31 mouse cellular contexts compared by ENCODE assay signal in genomic region chr14:110679741-110680140, GRCm38 (mm10).
"Had no signal": no experiment of that assay in that cellular context is flagged by ENCODE, and none has a peak within 500 bp of the region (broad histone marks: within the 10 kb centered on the region; RNA-seq: fewer than 3 reads in every experiment).

No protein-coding gene starts in this region.

- H3K9ac ChIP-seq: limb, embryonic 12.5 days; limb, embryonic 13.5 days; limb, embryonic 15.5 days; liver, embryonic 12.5 days; liver, embryonic 13.5 days; liver, embryonic 14.5 days; liver, embryonic 15.5 days; liver, postnatal 0 days; lung, embryonic 14.5 days; lung, embryonic 15.5 days; midbrain, embryonic 12.5 days; midbrain, embryonic 13.5 days; midbrain, embryonic 15.5 days had no signal

- H3K36me3 ChIP-seq: limb, embryonic 10.5 days; limb, embryonic 12.5 days; limb, embryonic 13.5 days; limb, embryonic 15.5 days; liver, embryonic 12.5 days; liver, embryonic 13.5 days; liver, embryonic 15.5 days; lung, embryonic 15.5 days; midbrain, embryonic 10.5 days; midbrain, embryonic 12.5 days; midbrain, embryonic 13.5 days; midbrain, embryonic 15.5 days had no signal

- ATAC-seq: liver, embryonic 12.5 days; liver, postnatal 0 days; lung, postnatal 0 days; midbrain, embryonic 13.5 days; midbrain, embryonic 15.5 days; midbrain, embryonic 16.5 days had no signal

- H3K4me3 ChIP-seq: limb, embryonic 10.5 days; limb, embryonic 12.5 days; limb, embryonic 13.5 days; limb, embryonic 15.5 days; liver, embryonic 12.5 days; liver, embryonic 13.5 days; liver, embryonic 15.5 days; lung, embryonic 15.5 days; megakaryocyte, embryonic 14.5 days; midbrain, embryonic 10.5 days; midbrain, embryonic 12.5 days; midbrain, embryonic 13.5 days; midbrain, embryonic 15.5 days; myocyte had no signal

- H3K9me3 ChIP-seq: limb, embryonic 10.5 days; limb, embryonic 12.5 days; limb, embryonic 13.5 days; limb, embryonic 15.5 days; liver, embryonic 12.5 days; liver, embryonic 13.5 days; liver, embryonic 15.5 days; lung, embryonic 15.5 days; megakaryocyte, embryonic 14.5 days; midbrain, embryonic 10.5 days; midbrain, embryonic 12.5 days; midbrain, embryonic 13.5 days; midbrain, embryonic 15.5 days had no signal

- H3K4me2 ChIP-seq: limb, embryonic 12.5 days; limb, embryonic 13.5 days; limb, embryonic 15.5 days; liver, embryonic 11.5 days; liver, embryonic 12.5 days; liver, embryonic 13.5 days; liver, embryonic 15.5 days; lung, embryonic 14.5 days; lung, embryonic 15.5 days; midbrain, embryonic 11.5 days; midbrain, embryonic 12.5 days; midbrain, embryonic 13.5 days; midbrain, embryonic 15.5 days had no signal

- H3K27me3 ChIP-seq: limb, embryonic 12.5 days; limb, embryonic 13.5 days; limb, embryonic 15.5 days; liver, embryonic 12.5 days; liver, embryonic 13.5 days; liver, embryonic 15.5 days; lung, embryonic 15.5 days; megakaryocyte, embryonic 14.5 days; midbrain, embryonic 12.5 days; midbrain, embryonic 13.5 days; midbrain, embryonic 15.5 days had no signal

- H3K27ac ChIP-seq: limb, embryonic 10.5 days; limb, embryonic 12.5 days; limb, embryonic 13.5 days; limb, embryonic 15.5 days; liver, embryonic 12.5 days; liver, embryonic 13.5 days; liver, embryonic 14.5 days; liver, embryonic 15.5 days; lung, embryonic 15.5 days; macrophage; midbrain, embryonic 10.5 days; midbrain, embryonic 12.5 days; midbrain, embryonic 13.5 days; midbrain, embryonic 15.5 days had no signal

- H3K4me1 ChIP-seq: limb, embryonic 10.5 days; limb, embryonic 12.5 days; limb, embryonic 13.5 days; limb, embryonic 15.5 days; liver, embryonic 12.5 days; liver, embryonic 13.5 days; liver, embryonic 15.5 days; lung, embryonic 15.5 days; megakaryocyte, embryonic 14.5 days; midbrain, embryonic 10.5 days; midbrain, embryonic 12.5 days; midbrain, embryonic 13.5 days; midbrain, embryonic 15.5 days had no signal

- DNase-seq: left cerebral cortex, postnatal 4 days; liver; liver, embryonic 13.5 days; liver, postnatal 0 days; lung, adult 18-20 months; lung, adult 2 months; lung, embryonic 14.5 days; lung, postnatal 10 days; lung, postnatal 14 days; lung, postnatal 36 days; lung, postnatal 4 days; midbrain, embryonic 14.5 days had no signal
